Mouse (Mus musculus) left cerebral cortex, adult 2 months (tissue): ENCODE measurements at regions not wholly inside any gene's neighbourhood (a gene's known extent, or its start where the extent isn't known, plus 50 kb on each side); places are given as distances from the start of the nearest gene placed in this dataset.
A peak's percentile ranks its signal among the peaks of the same experiment; 100 is the strongest.

Source experiments
- DNase-seq, 2 experiments: peaks; one replicate each; pipeline ENCODE4 v3.0.0; 2021 to 2022; ENCODE audit warnings: low spot score in 2 of 2, mixed read lengths in 1 of 2; ENCODE audit errors: extremely low spot score in 1 of 2
- H3K27ac ChIP-seq: fragments of 200-600 bp; 2 replicates; pipeline ENCODE4 v1.8.1; 2022
- H3K4me3 ChIP-seq: fragments of 200-600 bp; 2 replicates; pipeline ENCODE4 v1.8.1; 2022
- CTCF ChIP-seq: fragments of 200-600 bp; IDR thresholded peaks from 2 replicates; pipeline ENCODE4 v1.8.1; 2022; ENCODE audit warnings: antibody characterized with exemption, mild to moderate bottlenecking, moderate library complexity
- intact Hi-C: fragments of 180-260 bp; cut with DNase I; formaldehyde crosslinking; loops from one replicate; pipeline ENCODE4 v1.15.1; 2025

- no peak overlapping the region for H3K27ac ChIP-seq
- no peak overlapping the region for H3K4me3 ChIP-seq
- TF ChIP-seq CTCF, result no peak
- intact Hi-C loops, result no loop called here
- no peak for DNase-seq
Measured at GRCm38 (mm10) chr3:148418067-148418466, 572.3 kb downstream of the Adgrl2 start.

- no peak for TF ChIP-seq CTCF
- Histone ChIP-seq H3K27ac (no peak overlapping the region), H3K4me3 (no peak overlapping the region)
- intact Hi-C loops, result no loop called here
- DNase-seq, result no peak
Measured at GRCm38 (mm10) chr3:148415443-148415842, 574.9 kb downstream of the Adgrl2 start.

- intact Hi-C loops, result no loop called here
- Histone ChIP-seq H3K4me3 (no peak overlapping the region), H3K27ac (no peak overlapping the region)
- no peak for TF ChIP-seq CTCF
- no peak for DNase-seq
Measured at GRCm38 (mm10) chr3:148413027-148413426, 577.3 kb downstream of the Adgrl2 start.

GRCm38 (mm10) chr3:148412191-148412590, 578.2 kb downstream of the Adgrl2 start:
- Histone ChIP-seq H3K4me3 (no peak overlapping the region), H3K27ac (no peak overlapping the region)
- no peak for DNase-seq
- intact Hi-C loops, result no loop called here
- TF ChIP-seq CTCF, result no peak

- no peak for DNase-seq
- intact Hi-C loops, result no loop called here
- Histone ChIP-seq H3K27ac (no peak overlapping the region), H3K4me3 (no peak overlapping the region)
- no peak for TF ChIP-seq CTCF
Measured at GRCm38 (mm10) chr3:148398349-148398748, 592.0 kb downstream of the Adgrl2 start.

GRCm38 (mm10) chr3:148387550-148387949, 602.8 kb downstream of the Adgrl2 start:
- Histone ChIP-seq H3K4me3 (no peak overlapping the region), H3K27ac (no peak overlapping the region)
- no peak for TF ChIP-seq CTCF
- intact Hi-C loops, result no loop called here
- DNase-seq, result no peak

GRCm38 (mm10) chr3:148385712-148386111, 604.6 kb downstream of the Adgrl2 start:
- TF ChIP-seq CTCF, result peak; percentile 15
- intact Hi-C loops, result no loop called here
- Histone ChIP-seq H3K4me3 (no peak overlapping the region), H3K27ac (no peak overlapping the region)
- no peak for DNase-seq

- intact Hi-C loops, result no loop called here
- TF ChIP-seq CTCF, result no peak
- no peak for DNase-seq
- H3K27ac ChIP-seq, result no peak overlapping the region
- no peak overlapping the region for H3K4me3 ChIP-seq
Measured at GRCm38 (mm10) chr3:148381057-148381456, 609.3 kb downstream of the Adgrl2 start.

GRCm38 (mm10) chr3:148363331-148363730, 627.0 kb downstream of the Adgrl2 start:
- intact Hi-C loops, result no loop called here
- no peak for DNase-seq
- TF ChIP-seq CTCF, result no peak

GRCm38 (mm10) chr3:148362453-148362864, 627.9 kb downstream of the Adgrl2 start:
- Histone ChIP-seq H3K4me3 (no peak overlapping the region), H3K27ac (no peak overlapping the region)
- no peak for DNase-seq
- intact Hi-C loops, result no loop called here
- TF ChIP-seq CTCF, result no peak

More at GRCm38 (mm10) chr3:148363331-148363730, 627.0 kb downstream of the Adgrl2 start:
- no peak overlapping the region for H3K27ac ChIP-seq
- H3K4me3 ChIP-seq, result no peak overlapping the region

GRCm38 (mm10) chr3:148343633-148344361, 646.6 kb downstream of the Adgrl2 start:
- intact Hi-C loops, result no loop called here
- DNase-seq, result peak; percentile 12 to 26
- H3K4me3 ChIP-seq, result no peak overlapping the region
- no peak for TF ChIP-seq CTCF
- no peak overlapping the region for H3K27ac ChIP-seq

- no peak for DNase-seq
- no peak overlapping the region for H3K27ac ChIP-seq
- intact Hi-C loops, result no loop called here
- H3K4me3 ChIP-seq, result no peak overlapping the region
- no peak for TF ChIP-seq CTCF
Measured at GRCm38 (mm10) chr3:148343256-148343632, 647.1 kb downstream of the Adgrl2 start.

- TF ChIP-seq CTCF, result no peak
- no peak for DNase-seq
- intact Hi-C loops, result no loop called here
- Histone ChIP-seq H3K27ac (no peak overlapping the region), H3K4me3 (no peak overlapping the region)
Measured at GRCm38 (mm10) chr3:148339258-148339657, 651.1 kb downstream of the Adgrl2 start.
